Mouse (Mus musculus) bone marrow macrophage, adult 2 months (primary cell): ENCODE results near the gene Ugt1a6b. TPM values are rescaled to one million over a fixed set of nuclear protein-coding genes. Genes with fewer than 3 reads are reported as not detected.

Experiments
- H3K27ac ChIP-seq: 2 replicates; pipeline ENCODE4 v1.5.1; 2012; ENCODE audit warnings: low read depth, low read length; ENCODE audit not compliant: insufficient read depth
- H3K4me1 ChIP-seq: 2 replicates; pipeline ENCODE4 v1.6.1; 2012; ENCODE audit warnings: low read length; ENCODE audit not compliant: control insufficient read depth, insufficient read depth
- H3K4me3 ChIP-seq: 2 replicates; pipeline ENCODE4 v1.5.1; 2012; ENCODE audit warnings: mild to moderate bottlenecking, low read length, moderate library complexity; ENCODE audit not compliant: insufficient read depth
- CTCF ChIP-seq: IDR thresholded peaks from 2 replicates; pipeline ENCODE4 v1.5.1; 2012; ENCODE audit warnings: low read depth, mild to moderate bottlenecking, low read length, moderate library complexity
- POLR2A ChIP-seq: IDR thresholded peaks from 2 replicates; pipeline ENCODE4 v1.6.1; 2012; ENCODE audit warnings: mild to moderate bottlenecking, low read depth, low read length, borderline replicate concordance
- polyA plus RNA-seq: library from polyadenylated mRNA; stranded (reverse); fragments of >200 nt; gene quantifications from 2 replicates; pipeline ENCODE4 v1.2.4, GENCODE M21; 2012; ENCODE audit not compliant: missing spikeins, insufficient read depth, insufficient read length

Ugt1a6b gene
- polyA plus RNA-seq, 1 experiment = 23.8 TPM

DNA sequence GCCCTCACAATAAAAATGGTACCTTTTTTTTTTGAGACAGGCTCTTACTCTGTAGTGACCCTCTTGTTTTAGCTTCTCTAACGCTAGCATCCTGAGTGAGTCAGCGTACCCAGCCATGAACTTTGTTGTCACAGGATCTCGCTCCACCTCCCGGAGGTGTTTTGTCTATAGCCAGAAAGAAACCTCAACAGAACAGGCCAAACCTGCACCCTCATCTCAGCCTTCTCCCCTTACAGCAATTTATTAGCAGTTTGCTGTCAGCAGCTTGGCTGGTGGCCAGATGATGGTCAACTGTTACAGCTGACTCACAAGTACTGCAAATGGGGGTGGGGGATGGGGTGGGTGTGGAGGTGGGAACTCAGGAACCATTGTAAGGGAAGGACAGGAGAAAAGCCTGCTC, 159.2 kb downstream of the Ugt1a6b start:
- TF ChIP-seq POLR2A = no peak
- TF ChIP-seq CTCF = no peak
- Histone ChIP-seq H3K4me3 (no peak overlapping the region), H3K27ac (no peak overlapping the region), H3K4me1 (peaks cover 12% of the 10 kb centered on the region)

- H3K27ac ChIP-seq = no peak overlapping the region
- H3K4me1 ChIP-seq = peaks cover 12% of the 10 kb centered on the region
- H3K4me3 ChIP-seq = no peak overlapping the region
- TF ChIP-seq POLR2A (no peak), CTCF (no peak)
These were observed 159.9 kb downstream of the Ugt1a6b start for GRCm38 (mm10) chr1:88262961-88263360.

DNA sequence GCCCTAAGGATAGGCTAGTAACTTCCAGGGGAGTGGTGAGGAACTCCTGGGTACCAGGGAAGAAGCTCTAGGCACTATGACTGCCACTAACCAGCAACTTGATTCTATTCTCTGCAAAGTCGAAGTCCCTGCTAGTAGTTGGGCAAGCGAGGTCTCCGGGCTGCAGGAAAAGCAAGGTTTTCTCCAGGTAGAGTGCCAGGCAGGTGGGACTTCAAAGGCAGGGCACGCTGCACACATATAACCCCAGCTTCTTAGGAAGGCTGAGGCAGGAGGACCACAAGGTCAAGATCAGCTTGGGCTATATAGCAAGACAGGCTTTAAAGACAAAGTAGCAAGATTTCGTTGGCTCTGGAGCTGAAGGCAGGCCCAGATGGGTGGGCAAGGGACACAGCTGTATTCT, 160.7 kb downstream of the Ugt1a6b start:
- H3K4me3 ChIP-seq = no peak overlapping the region
- H3K4me1 ChIP-seq = peaks cover 12% of the 10 kb centered on the region
- TF ChIP-seq CTCF (no peak), POLR2A (no peak)
- no peak overlapping the region for H3K27ac ChIP-seq

DNA sequence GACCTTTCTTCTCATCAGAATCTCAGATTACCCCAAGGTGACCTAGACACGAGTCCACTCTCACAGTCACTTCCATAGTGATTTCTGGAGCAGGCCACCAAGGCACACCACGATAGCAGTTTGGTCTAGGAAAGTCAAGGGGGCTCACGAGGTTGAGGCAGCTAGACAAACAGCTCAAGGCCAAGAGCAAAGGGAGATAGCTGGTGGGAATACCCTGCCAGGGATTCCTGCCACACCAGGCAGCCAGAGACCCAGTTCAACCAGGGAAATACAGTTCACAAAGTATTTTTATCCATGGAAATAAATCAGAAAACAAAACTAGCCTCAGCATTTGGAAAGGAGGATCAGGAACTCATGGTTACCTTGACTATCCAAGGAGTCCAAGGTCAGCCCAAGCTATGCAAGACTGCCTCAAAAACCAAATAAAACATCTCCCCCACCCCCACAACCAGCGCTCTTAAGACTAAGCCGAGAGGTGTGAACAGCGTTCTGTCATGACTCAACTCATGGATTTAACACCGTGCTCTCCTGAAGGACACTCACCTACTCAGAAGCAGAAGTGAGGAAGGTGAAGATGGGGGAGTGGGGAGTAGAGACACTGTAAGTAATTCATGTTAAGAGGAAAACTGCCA, 161.3 kb downstream of the Ugt1a6b start:
- TF ChIP-seq CTCF = no peak
- no peak for TF ChIP-seq POLR2A
- Histone ChIP-seq H3K4me1 (peaks cover 12% of the 10 kb centered on the region), H3K27ac (no peak overlapping the region), H3K4me3 (no peak overlapping the region)

GRCm38 (mm10) chr1:88264869-88265240, 161.8 kb downstream of the Ugt1a6b start:
- H3K4me3 ChIP-seq = no peak overlapping the region
- H3K4me1 ChIP-seq = peaks cover 12% of the 10 kb centered on the region
- H3K27ac ChIP-seq = no peak overlapping the region
- TF ChIP-seq POLR2A (no peak), CTCF (no peak)

- no peak overlapping the region for H3K27ac ChIP-seq
- H3K4me3 ChIP-seq = no peak overlapping the region
- peaks cover 12% of the 10 kb centered on the region for H3K4me1 ChIP-seq
- TF ChIP-seq POLR2A = no peak
These were observed 163.1 kb downstream of the Ugt1a6b start for GRCm38 (mm10) chr1:88266123-88266522.

DNA sequence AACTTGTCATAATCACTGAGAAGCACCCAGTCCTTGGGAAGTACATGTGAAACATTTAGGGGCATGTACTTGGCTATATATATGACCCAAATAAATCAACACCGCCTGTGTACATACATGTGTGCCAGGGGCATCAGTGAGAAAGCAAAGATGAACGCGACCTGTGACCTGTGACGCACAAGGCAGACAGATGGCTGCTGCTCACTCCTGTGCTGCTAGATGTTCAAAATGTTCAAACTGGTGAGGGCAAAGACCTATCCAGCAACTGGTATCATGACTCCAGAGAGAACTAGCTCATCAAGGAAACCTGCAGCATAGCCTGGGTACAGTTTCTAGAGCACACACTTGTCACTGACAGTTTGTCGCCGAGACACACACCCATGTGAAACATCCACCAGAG, 164.4 kb downstream of the Ugt1a6b start:
- H3K4me1 ChIP-seq = peaks cover 5% of the 10 kb centered on the region
- H3K4me3 ChIP-seq = no peak overlapping the region
- TF ChIP-seq CTCF = no peak
- no peak for TF ChIP-seq POLR2A
- H3K27ac ChIP-seq = no peak overlapping the region

GRCm38 (mm10) chr1:88268070-88268469, 165.0 kb downstream of the Ugt1a6b start:
- Histone ChIP-seq H3K4me1 (no peaks in the 10 kb centered on the region), H3K4me3 (no peak overlapping the region), H3K27ac (no peak overlapping the region)
- TF ChIP-seq POLR2A = no peak
- no peak for TF ChIP-seq CTCF

Other genes starting within 250 kb of the Ugt1a6b start
- gene Dgkd, start 250.0 kb upstream of the Ugt1a6b start, polyA plus RNA-seq = 91.0 and 100 TPM in 2 replicates
- 16.7 and 19.2 TPM in 2 replicates for gene Usp40, start 94.7 kb upstream of the Ugt1a6b start, polyA plus RNA-seq
- gene Ugt1a10, start 47.9 kb upstream of the Ugt1a6b start, polyA plus RNA-seq = not detected in 2 replicates
- 5.6 TPM in 1 of 2 replicates, not detected in the other for gene Ugt1a9, start 32.5 kb upstream of the Ugt1a6b start, polyA plus RNA-seq
- 8.3 TPM in 1 of 2 replicates, not detected in the other for gene Ugt1a8, start 15.4 kb upstream of the Ugt1a6b start, polyA plus RNA-seq
- 130 and 184 TPM in 2 replicates for gene Ugt1a7c, start 8.2 kb upstream of the Ugt1a6b start, polyA plus RNA-seq
- gene Ugt1a6a, start 31.6 kb downstream of the Ugt1a6b start, polyA plus RNA-seq = 34.0 and 62.4 TPM in 2 replicates
- gene Ugt1a5, start 62.8 kb downstream of the Ugt1a6b start, polyA plus RNA-seq = 35.1 and 38.1 TPM in 2 replicates
- gene Ugt1a2, start 97.3 kb downstream of the Ugt1a6b start, polyA plus RNA-seq = 10.9 and 11.5 TPM in 2 replicates
- not detected in 2 replicates for gene Dnajb3, start 102.5 kb downstream of the Ugt1a6b start, polyA plus RNA-seq
- 12.7 and 19.4 TPM in 2 replicates for gene Ugt1a1, start 108.7 kb downstream of the Ugt1a6b start, polyA plus RNA-seq
- 1.6 and 2.9 TPM in 2 replicates for gene Mroh2a, start 123.7 kb downstream of the Ugt1a6b start, polyA plus RNA-seq
- gene Hjurp, start 174.4 kb downstream of the Ugt1a6b start, polyA plus RNA-seq = 69.1 and 71.0 TPM in 2 replicates
- gene Trpm8, start 174.4 kb downstream of the Ugt1a6b start, polyA plus RNA-seq = not detected in 2 replicates